Mouse (Mus musculus) v-Abl transformed pro-B cells (cell line): ENCODE measurements around the gene Tectb.

Experiments
- in situ Hi-C, 2 experiments: fragments of 400-800 bp; cut with MboI; formaldehyde crosslinking; loops; one replicate each; pipeline ENCODE4 v1.15.1; 2025; ENCODE audit not compliant: unreplicated experiment in 2 of 2

The Tectb gene

DNA sequence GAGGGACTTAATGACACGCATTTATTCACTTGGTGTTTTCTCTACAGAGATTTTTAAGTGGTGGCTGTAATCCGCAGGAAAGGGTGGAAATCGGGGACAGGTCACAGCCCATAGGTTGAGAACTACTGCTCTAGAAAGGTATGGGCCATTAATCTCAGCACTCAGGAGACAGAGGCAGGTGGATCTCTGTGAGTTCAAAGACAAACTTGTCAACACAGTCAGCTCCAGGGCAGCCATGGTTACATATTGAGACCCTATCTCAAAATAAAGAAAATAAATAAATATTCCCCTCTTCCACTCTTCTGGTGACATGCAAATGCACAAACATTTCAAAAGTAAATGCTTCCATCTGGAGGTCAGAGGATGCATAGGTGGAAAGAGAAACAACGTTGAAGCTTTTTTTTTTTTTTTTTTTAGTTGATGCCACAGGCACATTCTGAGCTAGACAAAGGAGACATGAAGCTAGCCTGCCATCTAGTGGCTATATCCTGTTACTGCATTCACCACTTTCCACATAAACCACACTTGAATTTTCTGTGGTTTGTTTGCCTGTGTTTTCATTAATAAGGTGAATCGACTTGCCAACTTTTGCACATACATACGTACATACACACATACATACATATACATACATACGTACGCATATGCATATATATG is 26.1 kb downstream of the Tectb start:
- in situ Hi-C loops: loop anchor here (5.0 to 25.0 kb wide), 9 partner anchors 444 to 1554 kb away; partner anchors contain the start of gene Adra2a (in 1 of the 2)

DNA sequence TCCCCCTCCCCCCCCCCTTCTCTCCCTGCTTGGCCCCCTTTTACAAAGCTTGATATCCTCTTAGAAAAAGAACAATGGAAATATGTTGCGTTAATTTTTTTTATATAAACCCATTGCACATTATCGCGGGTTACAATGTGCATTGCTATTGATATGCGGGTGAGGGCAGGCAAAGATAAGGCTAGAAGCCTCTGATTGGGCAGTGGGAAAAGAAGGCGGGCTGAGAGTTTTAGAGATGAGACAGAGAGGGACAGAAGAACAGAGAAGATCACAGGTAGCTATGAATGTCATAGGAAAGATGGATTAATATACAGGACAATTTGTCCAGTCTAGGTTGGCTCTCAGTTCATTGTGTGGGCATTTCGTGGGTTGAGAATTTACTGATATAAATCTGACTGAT is 26.7 kb downstream of the Tectb start:
- in situ Hi-C loops: loop anchor here (5.0 to 25.0 kb wide), 9 partner anchors 445 to 1555 kb away; partner anchors contain the start of gene Adra2a (in 1 of the 2)

DNA sequence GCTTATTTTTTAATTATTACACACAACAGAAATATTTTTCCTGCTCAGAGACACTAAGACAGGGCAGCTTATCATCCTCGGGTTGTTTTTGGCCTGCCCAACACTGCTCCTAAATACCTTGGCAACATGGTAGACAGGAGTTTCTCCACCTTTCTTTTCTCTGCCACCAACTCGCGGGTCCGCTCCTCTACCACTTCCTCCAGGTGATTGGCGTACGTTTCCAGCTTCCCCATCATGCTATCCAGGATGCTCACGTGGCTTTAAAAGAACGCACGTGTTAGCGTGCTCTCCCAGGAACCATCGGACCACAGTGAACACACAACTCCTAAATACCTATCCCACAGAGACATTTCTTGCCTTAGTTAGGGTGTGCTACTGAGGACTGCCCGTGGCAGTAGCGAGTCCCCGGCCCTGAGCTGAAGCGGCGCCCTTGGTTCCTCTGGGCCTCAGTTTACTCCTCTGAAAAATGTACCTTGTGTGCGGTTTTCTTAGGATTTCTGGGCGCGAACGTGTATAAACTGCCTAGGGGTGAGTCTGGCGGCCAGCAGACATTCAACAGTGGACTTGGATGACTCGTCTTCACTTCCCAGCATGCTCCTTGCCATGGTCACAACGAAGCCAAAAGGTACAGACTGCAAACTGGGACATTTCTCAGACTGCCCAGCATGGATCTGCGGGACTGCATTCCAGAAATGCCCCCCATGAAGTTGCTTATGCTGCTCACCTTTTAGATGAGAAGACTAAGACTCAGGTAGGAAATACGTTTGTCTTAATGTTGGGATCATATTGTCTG is 27.4 kb downstream of the Tectb start:
- in situ Hi-C loops: loop anchor here (5.0 to 25.0 kb wide), 9 partner anchors 446 to 1556 kb away; partner anchors contain the start of gene Adra2a (in 1 of the 2)

DNA sequence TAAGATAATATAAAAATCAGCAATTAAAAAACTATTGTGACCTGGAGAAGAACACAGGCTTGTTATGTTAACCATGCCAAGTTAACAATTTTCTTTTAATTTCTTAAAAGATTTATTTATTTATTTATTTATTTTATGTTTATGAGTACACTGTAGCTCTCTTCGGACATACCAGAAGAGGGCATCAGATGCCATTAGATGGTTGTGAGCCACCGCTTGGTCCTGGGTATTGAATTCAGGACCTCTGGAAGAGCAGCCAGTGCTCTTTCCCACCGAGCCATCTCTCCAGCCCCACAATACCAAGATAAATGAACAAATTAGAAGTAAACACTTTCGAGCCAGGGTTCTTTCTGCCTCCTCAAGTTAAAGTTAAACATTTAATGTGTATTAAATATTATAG is 28.1 kb downstream of the Tectb start:
- in situ Hi-C loops: loop anchor here (5.0 to 25.0 kb wide), 9 partner anchors 446 to 1556 kb away; partner anchors contain the start of gene Adra2a (in 1 of the 2)

DNA sequence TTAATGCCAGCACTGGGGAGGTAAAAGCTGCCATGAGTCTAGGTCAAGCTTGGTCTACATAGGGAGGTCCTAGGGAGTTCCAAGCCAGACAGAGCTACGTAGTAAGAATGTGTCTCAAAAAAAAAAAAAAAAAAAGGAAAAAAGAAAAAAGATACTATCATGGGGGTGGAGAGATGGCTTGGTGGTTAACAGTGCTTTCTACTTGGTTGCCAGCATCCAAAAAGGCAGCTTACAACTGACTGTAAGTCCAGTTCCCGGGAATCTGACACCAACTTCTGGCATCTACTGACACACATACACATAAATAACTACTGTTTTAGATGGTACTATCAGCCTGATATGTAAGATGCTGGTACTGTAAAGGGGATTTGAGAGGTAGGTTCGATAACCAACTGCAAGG is 28.6 kb downstream of the Tectb start:
- in situ Hi-C loops: loop anchor here (5.0 to 25.0 kb wide), 9 partner anchors 447 to 1557 kb away; partner anchors contain the start of gene Adra2a (in 1 of the 2)

DNA sequence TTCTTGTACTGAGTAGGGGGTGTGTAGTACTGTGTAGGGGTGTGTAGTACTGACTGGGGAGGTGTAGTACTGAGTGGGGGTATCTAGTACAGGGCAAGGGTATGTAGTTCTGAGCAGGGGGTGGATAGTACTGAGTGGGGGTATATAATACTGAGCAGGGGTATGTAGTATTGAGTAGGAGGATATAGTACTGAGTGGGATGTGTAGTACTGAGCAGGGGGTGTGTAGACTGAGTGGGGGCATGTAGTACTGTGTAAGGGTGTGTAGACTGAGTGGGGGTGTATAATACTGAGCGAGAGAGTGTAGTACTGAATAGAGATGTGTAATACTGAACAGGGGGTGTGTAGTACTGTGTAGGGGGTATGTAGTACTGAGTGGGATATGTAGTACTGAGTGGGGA is 31.2 kb downstream of the Tectb start:
- in situ Hi-C loops: loop anchor here (10.0 to 25.0 kb wide), 4 partner anchors 449 to 1043 kb away; no protein-coding TSS in a partner anchor

DNA sequence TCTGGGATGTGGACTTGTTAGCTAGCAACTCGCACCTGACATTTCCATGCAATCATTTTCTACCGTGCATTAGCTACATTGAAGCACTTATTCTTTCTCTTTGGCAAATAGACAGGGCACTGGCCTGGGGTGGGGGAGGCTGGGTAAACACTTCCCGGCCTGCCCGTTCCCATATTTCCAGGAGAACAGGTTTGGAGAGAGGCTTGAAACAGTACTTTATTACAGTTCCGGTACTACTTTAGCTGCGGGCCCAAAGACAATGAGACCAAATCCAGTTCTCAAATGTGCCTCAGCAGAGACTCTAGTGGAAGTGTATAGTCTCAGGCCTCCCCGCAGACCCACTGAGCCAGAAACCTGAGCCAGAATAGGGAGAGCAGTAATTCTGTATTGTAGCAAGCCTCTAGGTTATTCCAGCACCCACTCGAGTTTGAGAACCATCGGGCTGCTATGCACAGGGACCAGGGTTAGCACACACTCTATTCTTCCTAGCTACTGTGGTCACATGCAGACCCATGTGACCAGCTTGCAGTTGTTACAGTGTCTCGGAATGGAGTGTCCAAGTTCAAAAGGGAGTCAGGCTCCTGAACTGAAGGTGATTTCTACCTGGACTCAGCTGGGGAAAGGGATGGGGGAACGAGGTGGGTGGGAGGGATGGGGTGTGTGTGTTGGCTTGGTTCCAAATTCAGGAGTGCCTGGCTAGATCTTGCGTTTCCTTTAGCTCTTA is 33.2 kb downstream of the Tectb start:
- in situ Hi-C loops: loop anchor here (10.0 to 25.0 kb wide), 4 partner anchors 451 to 1041 kb away; no protein-coding TSS in a partner anchor

DNA sequence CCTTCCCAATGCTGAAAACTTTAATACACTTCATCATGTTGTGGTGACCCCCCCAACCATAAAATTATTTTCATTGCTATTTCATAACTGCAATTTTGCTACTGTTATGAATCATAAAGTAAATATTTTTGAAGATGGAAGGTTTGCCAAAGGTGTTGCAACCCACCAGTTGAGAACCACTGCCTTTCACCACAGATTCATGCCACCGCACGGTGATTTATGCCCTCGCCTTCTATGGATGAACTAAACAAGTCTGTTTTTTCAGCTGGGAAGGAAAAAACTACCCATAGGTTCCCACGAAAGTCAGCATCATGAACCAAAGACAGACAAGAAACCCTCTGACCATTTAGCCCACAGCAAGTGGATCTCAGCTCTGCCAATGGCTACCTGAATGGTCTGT is 36.3 kb downstream of the Tectb start:
- in situ Hi-C loops: loop anchor here (5.0 to 25.0 kb wide), 6 partner anchors 35 to 1038 kb away; partner anchors contain the start of gene Acsl5 (in 1 of the 2)

DNA sequence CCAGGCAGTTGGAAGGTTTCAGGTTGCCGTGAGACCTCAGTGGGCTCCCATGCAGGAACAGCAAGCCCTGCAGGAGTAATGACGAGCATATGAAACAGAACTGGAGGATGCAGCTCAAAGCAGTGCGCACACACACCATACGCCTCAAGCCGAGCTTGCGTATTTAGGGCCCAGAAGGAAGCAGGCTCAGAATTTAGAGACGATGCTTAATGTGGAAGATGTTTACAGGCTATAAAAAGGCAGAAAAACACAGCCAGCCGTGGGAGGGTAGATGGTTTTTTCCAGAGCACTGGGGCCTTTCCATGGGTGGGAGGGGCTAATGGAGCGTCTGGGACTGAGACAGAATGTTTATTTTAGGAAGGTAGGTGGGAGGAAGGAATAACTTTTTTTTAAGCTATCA is 36.8 kb downstream of the Tectb start:
- in situ Hi-C loops: loop anchor here (5.0 to 25.0 kb wide), 6 partner anchors 35 to 1037 kb away; partner anchors contain the start of gene Acsl5 (in 1 of the 2)

DNA sequence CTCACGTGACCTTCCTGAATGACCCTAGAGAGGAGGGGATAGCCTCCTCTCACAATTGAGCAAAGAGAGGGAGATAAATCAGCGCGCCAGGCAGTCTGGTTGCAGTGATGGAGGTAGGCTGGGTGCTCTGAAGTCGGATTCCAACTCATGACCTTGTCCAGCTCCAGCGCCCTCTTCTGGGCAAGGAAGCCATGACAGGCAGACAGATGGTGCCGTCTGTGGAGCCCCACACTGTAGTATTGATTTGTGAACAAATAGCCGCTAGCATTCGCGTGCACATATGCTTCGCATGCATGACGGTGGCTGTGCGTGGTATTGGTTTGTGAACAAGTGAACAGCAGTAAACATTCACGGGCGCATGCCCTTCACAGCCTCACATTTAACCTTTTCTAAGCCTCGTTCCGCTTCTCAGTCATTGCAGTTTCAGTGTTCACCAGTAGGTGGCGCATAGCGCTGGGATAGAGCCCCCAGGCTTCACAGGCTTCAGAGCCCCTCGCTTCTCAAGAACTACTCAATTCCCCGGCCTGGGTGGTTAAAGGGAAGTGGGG is 37.7 kb downstream of the Tectb start:
- in situ Hi-C loops: loop anchor here (5.0 to 25.0 kb wide), 6 partner anchors 34 to 1037 kb away; partner anchors contain the start of gene Acsl5 (in 1 of the 2)

DNA sequence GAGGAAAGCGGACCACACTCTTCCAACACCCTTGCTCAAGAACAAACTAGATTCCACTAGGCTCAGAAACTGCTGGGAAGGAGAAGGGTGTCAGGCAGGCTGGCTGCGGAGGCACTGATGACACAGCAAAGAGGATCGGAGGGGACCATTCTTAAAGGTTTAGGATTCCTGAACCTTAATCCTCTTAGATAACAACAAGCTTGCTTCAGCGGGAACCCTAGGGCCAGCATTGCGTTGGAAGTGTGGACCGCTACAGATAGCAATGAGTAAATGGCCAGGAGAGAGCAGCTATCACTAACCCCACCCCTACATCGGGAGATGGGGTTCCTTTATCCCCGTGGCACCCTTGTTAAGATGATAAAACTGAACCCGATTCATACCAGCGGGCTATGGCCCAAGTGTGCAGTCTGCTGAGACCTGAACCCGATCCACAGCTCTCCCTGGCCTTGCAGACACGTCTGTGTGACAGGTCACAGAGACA is 38.2 kb downstream of the Tectb start:
- in situ Hi-C loops: loop anchor here (5.0 to 25.0 kb wide), 6 partner anchors 34 to 1036 kb away; partner anchors contain the start of gene Acsl5 (in 1 of the 2)

DNA sequence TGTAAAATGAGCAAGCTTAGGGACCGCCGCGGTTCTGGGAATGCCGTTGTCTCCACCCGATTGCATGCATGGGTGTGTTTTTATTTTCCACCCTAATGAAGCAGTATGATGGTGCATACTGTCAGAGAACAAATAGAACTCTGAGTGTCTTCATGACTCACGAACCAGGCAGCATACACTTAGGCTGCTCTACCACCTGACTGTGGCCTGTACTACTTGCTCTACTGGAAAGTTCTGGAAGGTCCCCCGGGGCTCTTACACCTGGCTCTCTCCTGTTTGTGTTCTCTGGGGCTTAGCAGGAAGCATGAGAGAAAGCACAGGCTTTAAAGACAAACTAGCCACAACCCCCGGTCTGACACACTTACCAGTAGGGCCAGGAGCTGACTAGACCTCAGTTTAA is 38.8 kb downstream of the Tectb start:
- in situ Hi-C loops: loop anchor here (5.0 to 25.0 kb wide), 6 partner anchors 33 to 1035 kb away; partner anchors contain the start of gene Acsl5 (in 1 of the 2)

DNA sequence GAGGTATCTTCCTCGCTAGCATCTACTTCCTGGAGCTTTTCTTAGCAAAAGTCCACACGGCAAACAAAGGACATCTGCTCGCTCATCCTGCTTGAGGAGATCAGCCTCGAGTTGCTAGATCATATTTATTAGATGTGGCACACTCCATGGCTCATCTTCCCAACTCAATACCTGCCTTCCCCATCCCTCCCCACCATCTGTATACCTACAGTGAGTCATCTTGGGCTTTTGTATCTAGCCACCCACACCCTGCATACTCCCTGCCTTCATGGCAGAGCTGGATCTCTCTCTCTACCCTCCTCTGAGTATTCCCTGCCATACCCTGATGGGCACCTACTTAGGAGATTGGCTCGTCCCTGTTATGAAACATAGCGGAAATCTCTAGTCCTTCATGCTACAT is 40.7 kb downstream of the Tectb start:
- in situ Hi-C loops: loop anchor here in 1 of 2 experiments (5.0 to 25.0 kb wide), 5 partner anchors 86 to 1034 kb away; no protein-coding TSS in a partner anchor

DNA sequence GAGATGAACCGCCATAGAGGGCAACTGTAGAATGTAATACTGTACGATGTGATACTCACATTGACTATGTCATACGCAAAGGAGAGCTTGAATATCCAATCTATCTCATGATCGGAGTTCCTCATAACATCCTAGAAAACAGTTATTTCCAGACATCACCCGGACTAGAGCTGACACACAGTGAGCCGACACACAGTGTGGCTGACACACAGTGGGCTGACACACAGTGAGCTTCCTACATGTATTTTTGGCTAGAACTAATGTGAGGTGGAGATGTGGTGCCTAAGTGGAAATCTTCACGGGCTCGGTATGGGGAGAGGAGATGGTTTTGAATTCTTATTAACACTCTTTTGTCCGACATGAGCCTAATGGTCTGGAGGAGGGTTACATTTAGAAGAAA is 41.7 kb downstream of the Tectb start:
- in situ Hi-C loops: loop anchor here in 1 of 2 experiments (5.0 to 25.0 kb wide), 5 partner anchors 85 to 1033 kb away; no protein-coding TSS in a partner anchor

DNA sequence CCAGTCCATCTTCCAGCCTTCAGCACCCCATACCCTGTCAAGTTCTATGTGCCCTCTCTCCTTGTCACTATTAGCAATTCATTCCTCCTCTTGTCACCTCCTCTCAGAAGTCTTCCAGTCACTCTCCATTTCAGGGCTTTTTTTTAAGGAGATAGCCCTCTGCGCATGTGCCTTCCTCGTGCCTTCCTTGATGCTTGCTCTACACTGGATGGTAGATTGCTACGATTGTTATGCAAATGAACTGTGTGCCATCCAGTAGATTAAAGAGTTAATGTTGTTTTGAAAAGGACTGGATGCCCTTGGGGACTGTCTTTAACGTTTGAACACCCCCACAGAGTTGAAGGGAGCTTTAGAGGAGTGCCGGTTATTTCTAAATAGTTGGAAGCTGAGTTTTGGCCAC is 46.1 kb downstream of the Tectb start:
- in situ Hi-C loops: loop anchor here in 1 of 2 experiments (10.0 to 25.0 kb wide), 2 partner anchors 636 to 1028 kb away; no protein-coding TSS in a partner anchor

DNA sequence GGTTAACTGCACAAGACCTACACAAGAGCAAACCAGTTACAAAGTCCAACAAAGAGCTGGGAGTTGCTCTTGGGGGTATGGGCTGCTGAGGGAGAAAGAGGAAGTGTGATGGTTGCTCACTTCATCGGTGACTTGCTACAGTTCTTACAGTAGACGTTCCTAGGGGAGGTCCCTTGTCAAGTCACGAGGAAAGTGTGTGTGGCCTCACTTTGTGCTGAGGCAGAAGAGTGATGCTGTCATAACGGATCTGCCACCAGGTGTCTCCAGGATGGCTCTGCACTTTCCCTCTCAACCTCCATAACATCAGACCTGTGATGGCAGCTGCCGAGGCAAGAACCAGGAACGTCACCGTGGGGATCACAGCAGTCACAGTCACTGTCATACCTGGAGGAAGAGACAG is 46.6 kb downstream of the Tectb start:
- in situ Hi-C loops: loop anchor here in 1 of 2 experiments (10.0 to 25.0 kb wide), 2 partner anchors 635 to 1028 kb away; no protein-coding TSS in a partner anchor

DNA sequence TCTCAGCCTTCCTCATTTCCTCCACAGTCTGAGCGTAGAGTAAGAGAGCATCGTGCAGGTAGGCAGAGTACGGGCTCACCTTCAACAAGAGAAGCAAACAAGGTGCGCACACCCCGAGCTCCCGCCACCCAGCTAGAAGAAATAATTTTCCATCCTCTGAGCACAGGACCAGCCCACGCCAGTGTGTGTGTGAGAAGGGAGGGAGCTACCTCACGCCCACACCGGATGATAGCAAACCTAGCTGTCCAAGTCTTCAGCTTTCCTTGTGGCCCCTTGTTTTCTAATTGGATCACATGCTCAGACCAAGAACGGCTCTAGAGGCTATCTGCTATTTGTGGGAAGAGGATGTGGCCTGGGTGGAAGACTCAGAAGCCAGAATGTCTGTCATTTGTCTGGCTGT is 50.5 kb downstream of the Tectb start:
- in situ Hi-C loops: loop anchor here in 1 of 2 experiments (25.0 kb wide), 1 partner anchor 631 kb away; no protein-coding TSS in a partner anchor

DNA sequence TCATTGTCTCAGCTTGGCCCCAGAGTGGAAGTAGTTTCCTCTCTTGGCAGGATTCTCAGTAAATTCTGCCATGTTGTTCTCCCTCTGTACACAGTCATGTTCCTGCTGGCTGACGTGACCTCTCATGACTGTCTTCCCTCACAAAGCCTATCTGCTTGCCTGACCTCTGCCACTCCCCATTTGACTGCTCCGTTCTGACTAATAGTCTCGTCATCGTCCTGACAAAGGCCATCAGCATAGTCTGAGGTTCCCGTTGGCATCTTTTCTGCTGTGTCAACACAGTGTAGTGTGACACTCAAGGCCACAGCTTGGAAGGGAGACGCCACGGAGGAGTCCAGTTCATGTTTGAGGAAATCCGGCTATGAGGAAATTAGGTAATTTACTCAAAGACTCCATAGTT is 51.6 kb downstream of the Tectb start:
- in situ Hi-C loops: loop anchor here in 1 of 2 experiments (25.0 kb wide), 1 partner anchor 630 kb away; no protein-coding TSS in a partner anchor

DNA sequence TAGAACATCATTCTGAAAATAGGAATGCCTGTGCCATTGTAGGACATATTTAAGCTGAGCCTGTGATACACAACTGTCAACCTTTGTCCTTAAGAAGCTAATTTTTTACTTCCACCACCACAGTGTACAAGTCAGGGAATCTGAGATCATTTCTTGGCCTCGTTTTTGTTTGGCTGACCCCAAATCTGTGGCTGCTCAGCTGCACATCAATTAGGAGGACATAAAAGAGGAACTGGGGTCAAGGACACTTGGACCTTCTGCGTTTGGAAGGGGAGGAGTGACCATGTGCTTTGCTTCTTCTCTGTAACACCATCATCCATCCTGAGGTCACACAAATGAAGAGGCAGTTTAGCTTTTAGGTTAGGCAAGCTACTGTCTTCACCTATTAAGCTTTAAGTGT is 55.5 kb downstream of the Tectb start:
- in situ Hi-C loops: loop anchor here in 1 of 2 experiments (25.0 kb wide), 1 partner anchor 626 kb away; no protein-coding TSS in a partner anchor
